Mouse (Mus musculus): ENCODE measurements around the gene 4930564D02Rik.

The 4930564D02Rik gene

GRCm38 (mm10) chr3:105066544-105066943 is at the start of gene 4930564D02Rik:
Gene 4930564D02Rik (plus strand): TSS chr3:105066844.
- DNase-seq (ENCODE audit: low read depth, low spot score): peak; percentile 38

DNA sequence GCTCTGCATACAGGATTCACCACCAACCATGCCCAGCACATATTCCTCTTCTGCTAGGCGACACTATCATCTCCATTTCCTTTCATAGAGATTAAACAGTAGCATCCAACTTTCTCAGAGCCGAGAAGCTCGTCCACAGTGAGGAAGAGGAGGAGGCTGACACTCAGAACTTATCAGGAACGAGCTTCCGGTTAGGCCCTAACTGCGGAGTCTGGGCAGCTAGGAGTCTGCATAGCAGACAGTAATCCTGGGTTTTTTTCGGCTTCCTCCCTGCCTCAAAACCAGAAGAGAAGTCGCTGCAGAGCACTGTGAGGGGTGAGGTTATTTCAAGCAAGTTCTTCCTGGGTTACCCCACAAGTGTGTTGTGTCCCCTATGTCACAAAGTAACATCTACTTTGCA is 49.3 kb upstream of the 4930564D02Rik start:
- no peak for DNase-seq (ENCODE audit: low read depth, low spot score)

DNA sequence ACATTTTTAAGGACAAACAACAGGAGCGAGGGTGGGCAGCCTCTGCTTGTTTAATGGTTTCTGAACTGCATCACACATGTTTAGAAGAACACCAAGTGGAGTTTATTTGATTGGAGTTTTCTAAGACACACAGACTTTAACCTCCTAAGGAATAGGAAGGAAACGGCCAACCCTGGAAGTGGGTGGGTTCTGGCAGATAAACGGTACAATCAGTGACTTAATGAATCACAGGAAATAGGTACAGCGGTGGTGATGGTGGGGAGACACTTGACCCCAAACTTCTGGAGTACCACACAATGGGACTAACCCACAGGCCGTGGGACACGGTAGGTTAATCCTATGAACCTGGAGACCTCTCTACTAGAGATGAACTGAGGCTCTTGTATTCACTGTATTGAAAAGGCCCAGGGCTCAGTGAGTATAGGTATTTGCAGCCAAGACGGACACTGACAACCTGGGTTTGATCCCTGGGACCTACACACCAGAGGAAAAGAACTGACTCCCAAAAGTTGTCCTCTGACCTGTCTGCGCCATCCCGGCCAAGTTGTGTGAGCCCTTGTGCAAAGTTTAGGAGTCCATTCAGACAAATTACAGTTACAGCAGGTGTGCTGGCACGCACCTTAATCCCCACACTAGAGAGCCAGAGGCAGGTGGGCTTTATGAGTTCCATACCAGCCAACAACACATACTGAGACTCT is 48.4 kb upstream of the 4930564D02Rik start:
- DNase-seq (ENCODE audit: low read depth, low spot score): no peak

- DNase-seq (ENCODE audit: low read depth, low spot score): no peak
Measured at GRCm38 (mm10) chr3:105018783-105019105, 47.9 kb upstream of the 4930564D02Rik start.

GRCm38 (mm10) chr3:105019826-105020692 is 46.6 kb upstream of the 4930564D02Rik start:
- DNase-seq (ENCODE audit: low read depth, low spot score): no peak

DNA sequence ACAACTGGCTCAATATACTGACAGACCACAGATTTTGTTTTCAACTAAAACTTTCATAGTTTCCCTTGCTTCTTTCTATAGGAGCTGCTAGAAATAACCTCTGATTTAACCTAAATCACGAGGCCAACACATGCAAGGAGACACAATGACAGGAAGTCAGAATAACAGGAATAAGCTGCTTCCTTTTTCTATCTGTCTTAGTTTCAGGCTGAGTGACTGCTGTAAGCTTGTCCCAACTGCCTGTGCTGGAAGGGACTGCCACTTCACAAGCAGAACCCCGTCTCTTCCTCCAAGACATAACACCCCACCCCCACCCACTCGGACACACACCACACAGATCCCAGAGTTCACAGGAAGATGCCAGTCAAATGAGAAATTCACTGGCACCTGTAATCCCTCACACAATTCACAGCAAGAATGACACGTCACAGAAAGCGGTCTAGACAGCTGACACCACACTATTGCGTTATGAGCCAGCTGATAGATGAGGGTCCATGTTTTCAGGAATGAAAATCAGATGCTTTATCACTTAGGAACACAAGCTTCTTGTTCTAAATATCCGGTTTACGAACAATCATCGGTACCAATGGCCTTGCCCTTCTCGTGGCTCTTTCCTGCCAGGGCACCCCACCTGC is 43.2 kb upstream of the 4930564D02Rik start:
- DNase-seq (ENCODE audit: low read depth, low spot score): no peak

GRCm38 (mm10) chr3:105036281-105036847 is 30.3 kb upstream of the 4930564D02Rik start:
- no peak for DNase-seq (ENCODE audit: low read depth, low spot score)

DNA sequence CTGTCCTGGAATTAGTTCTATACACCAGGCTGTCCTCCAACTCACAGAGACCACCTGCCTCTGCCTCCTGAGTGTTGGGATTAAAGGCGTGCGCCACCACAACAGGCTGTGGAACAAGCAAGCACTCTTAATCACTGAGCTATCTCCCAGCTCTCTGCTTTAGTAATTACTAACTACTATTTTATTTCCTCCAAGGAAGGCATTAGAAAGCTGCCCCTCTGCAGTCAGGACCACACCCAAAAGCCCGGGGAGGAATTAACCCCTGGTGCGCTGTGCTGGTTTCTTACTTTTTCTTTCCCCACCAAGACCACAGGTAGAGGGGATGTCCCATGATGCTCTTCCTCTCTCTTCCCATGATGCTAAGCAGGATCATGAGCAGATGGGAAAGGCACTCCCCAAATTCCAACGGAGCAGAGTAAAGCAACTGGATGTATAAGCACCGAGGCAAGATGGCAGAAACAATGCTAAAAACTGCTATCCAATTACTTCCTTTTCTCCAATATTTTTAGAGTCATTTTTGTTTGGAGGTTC is 29.3 kb upstream of the 4930564D02Rik start:
- peak; percentile 39 for DNase-seq (ENCODE audit: low read depth, low spot score)

DNA sequence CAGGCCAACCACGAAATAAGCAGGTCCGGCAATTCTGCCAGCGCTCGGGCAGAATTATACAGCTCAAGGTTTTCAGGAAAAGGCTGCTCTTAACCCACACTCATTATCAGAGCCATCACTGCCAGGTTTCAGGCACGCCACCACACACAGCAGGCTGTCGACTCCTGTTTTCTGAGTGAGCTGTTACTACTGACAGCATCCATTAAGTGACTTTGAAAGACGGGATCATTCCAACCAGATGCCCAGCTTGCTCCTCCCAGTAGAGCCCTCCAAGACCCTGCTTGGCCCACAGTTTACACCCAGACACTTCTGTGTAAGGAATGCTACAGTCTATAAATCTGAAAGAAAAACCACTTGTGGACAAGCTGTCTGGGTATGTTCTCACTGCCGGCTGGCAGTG is 26.6 kb upstream of the 4930564D02Rik start:
- no peak for DNase-seq (ENCODE audit: low read depth, low spot score)

GRCm38 (mm10) chr3:105040983-105041625 is 25.5 kb upstream of the 4930564D02Rik start:
- no peak for DNase-seq (ENCODE audit: low read depth, low spot score)

- DNase-seq (ENCODE audit: low read depth, low spot score): no peak
Measured at GRCm38 (mm10) chr3:105043746-105044145, 22.9 kb upstream of the 4930564D02Rik start.

- no peak for DNase-seq (ENCODE audit: low read depth, low spot score)
Measured at GRCm38 (mm10) chr3:105046870-105047269, 19.8 kb upstream of the 4930564D02Rik start.

DNA sequence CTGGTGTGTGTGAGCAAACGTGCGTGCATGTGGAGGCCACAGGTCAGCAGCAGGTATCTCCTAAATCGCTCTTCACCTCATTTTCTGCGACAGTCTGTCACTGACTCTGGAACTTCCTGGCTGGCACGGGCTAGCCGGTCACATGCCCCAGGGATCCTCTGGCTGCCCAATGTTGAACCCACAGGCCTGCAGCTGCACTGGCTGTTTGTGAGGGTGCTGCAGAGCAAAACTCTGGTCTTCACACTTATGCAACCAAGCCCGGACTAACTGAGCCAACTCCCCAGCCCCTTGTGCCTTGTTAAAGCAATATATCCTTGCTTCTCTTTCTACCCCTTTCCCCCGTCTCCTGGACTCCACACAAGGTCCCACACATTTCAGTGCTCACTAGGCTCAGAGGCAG is 19.0 kb upstream of the 4930564D02Rik start:
- no peak for DNase-seq (ENCODE audit: low read depth, low spot score)

DNA sequence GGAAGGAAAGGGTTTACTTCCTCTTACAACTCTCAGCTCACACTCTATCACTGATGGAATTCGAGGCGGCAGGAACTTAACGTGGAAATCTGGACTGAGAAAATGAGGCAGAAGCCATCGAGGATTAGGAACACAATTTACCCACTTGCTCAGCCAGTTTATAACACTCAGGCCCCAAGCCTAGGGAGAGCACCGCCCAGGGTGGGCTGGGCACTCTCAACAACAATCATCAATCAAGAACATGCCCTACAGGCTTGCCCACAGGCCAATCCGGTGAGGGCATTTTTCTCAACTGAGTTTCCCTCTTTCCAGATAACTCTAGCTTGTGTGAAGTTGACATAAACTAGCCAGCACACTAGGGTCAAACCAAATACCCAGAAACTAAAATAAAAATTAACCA is 16.8 kb upstream of the 4930564D02Rik start:
- no peak for DNase-seq (ENCODE audit: low read depth, low spot score)

GRCm38 (mm10) chr3:105051103-105051502 is 15.5 kb upstream of the 4930564D02Rik start:
- no peak for DNase-seq (ENCODE audit: low read depth, low spot score)

DNA sequence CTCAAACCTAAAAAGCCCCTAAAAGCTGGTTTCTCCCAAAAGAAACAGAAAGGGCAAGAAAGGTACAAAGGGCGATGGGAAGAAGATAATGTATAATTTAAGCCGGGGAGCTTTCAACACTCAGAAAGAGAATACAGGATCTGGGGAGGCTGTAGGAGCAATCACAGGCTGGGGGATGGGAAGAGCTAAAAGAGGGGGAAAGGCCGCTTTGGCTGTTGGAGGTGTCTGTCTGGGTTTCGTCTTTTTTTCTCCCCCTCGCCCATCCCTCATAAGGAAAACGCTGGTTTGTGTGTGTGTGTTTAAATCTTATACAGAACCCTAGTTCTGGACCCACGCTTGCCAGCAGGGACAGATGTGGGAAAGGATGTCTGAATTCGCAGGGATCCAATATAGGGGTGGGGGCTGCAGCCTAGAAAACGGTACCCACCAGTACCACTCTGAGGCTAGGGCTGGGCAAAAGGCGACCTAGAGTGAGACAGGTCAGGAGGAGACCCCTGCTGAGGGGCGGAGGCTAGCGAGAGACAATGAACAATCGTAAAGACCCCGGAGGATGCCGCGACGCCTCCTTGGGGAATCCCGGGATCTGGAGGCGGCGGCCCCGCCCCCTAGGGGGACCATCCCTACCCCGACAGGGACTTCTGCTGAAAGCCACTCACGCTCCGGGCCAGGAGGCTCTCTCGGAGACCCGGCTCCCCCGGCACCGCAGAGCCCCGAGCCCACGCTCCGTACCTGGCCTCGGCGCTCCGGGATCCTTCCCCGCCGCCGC is 14.3 kb upstream of the 4930564D02Rik start:
- peak; percentile 88 for DNase-seq (ENCODE audit: low read depth, low spot score)

DNA sequence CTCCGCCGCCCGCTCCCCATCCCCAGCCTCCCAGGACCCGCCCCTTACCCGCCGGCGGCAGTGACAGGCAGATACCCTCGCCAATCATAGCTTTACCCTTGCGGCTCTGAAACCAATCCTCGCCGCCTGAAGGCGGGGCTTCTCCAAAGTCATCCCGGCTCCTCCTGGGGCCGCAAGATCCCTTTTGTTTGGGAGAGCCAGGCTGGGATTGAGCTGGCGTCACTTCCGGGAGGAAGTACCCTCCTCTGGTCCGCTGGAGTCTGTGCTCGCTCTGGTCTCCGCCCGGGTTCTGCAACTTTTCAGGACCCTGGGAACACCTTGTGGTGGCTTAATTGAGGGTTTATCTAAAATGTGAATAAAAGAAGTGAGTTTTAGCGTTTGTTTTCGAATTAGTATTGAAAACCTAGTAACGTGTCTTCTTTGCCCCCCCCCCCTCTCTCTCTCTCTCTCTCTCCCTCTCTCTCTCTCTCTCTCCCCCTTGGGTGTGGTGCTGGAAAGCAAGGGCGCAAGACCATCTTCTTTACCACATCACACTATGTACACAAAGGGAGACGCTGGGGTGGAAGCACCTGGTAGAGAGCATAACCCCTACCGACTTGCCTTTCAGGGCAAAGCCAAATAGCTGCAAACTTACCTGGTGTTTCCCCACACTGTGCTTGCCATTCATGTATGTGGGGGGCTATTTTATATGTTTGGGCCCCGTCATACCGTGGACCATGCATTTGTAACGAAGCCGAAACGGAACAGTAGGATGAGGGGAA is 13.5 kb upstream of the 4930564D02Rik start, which contains the start of gene Cttnbp2nl:
Cttnbp2nl (minus strand) TSS at position 210 of the 761 bp plus-strand sequence.
- peak; percentile 99 for DNase-seq (ENCODE audit: low read depth, low spot score)

- no peak for DNase-seq (ENCODE audit: low read depth, low spot score)
Measured at GRCm38 (mm10) chr3:105053698-105054001, 13.0 kb upstream of the 4930564D02Rik start.

DNA sequence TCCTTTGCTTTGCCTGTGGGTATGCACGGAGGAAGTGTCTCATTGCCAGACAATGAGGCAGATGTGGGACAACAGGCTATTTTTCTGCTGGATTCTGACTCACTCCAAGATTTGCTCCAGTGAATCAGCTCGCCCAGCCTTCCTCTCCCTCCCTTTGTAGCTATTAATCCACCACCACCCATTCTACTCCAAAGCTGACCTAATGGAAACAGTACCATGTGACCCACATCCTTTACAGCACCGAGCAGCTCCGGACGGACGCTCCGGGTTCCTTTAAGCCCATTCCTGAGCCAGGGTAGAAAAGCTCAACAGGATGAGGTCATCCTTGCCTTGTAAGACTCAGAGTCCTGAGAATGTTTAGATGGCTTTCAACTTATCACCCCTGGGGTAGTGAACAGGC is 11.7 kb upstream of the 4930564D02Rik start:
- no peak for DNase-seq (ENCODE audit: low read depth, low spot score)

DNA sequence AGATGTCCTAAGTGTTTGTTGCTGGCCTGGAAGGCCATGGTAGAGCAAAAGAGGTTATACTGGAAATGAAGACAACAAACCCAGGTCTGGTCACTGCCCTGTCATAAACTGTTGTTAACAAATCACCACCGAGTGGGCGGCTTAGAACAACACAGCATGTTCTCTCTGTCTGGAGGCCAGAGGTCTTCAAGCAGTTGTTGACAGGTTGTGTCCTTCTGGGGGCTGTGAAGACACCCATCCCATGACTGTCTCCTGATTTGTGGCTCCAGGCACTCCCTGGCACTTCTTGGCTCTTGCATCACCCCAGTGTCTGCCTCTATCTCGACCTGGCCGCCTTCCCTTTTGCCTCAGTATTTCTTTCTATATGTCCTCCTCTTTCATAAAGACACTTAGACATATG is 11.0 kb upstream of the 4930564D02Rik start:
- DNase-seq (ENCODE audit: low read depth, low spot score): no peak
